7 mouse cellular contexts compared by ENCODE assay signal in genomic region chr15:81729792-81730635, GRCm38 (mm10). TPM values are rescaled to one million over a fixed set of nuclear protein-coding genes. Genes with fewer than 3 reads are reported as not detected.
DNase-seq lines count a peak whose midpoint lies in the region; ATAC-seq and TF ChIP-seq lines count a peak whose summit lies in the region.

No protein-coding gene starts in this region.

- peak overlapping the region; percentile 95 for H3K27ac ChIP-seq in embryonic facial prominence, embryonic 10.5 days (replicated peaks)
- H3K27ac ChIP-seq in intestine, postnatal 0 days (ENCODE audit: low read depth, low read length): peak overlapping the region; percentile 57
- H3K27ac ChIP-seq in midbrain, embryonic 12.5 days (replicated peaks): peak overlapping the region; percentile 77
- H3K27ac ChIP-seq in small intestine, adult 2 months (ENCODE audit: insufficient read depth, low read depth, low read length): peak overlapping the region; percentile 45

- H3K36me3 ChIP-seq in embryonic facial prominence, embryonic 10.5 days (replicated peaks): peaks cover 22% of the 10 kb centered on the region
- 0 out of 2 replicates have a peak, but pooled peaks cover 3% of the 10 kb centered on the region for H3K36me3 ChIP-seq in intestine, postnatal 0 days (ENCODE audit: control insufficient read depth, insufficient read depth)
- peaks cover 16% of the 10 kb centered on the region for H3K36me3 ChIP-seq in midbrain, embryonic 12.5 days
- no peaks in the 10 kb centered on the region for H3K36me3 ChIP-seq in small intestine, adult 2 months (ENCODE audit: control insufficient read depth, insufficient read depth, low read length)

- peak; percentile 97 for DNase-seq in adrenal gland, postnatal 10 days
- peak; percentile 99 for DNase-seq in embryonic facial prominence, embryonic 10.5 days (ENCODE audit: low spot score)
- peak; percentile 89 for DNase-seq in gonadal fat pad, adult 2 months (ENCODE audit: low read depth)
- DNase-seq in left cerebral cortex, postnatal 4 days: peak; percentile 98

- peaks cover 19% of the 10 kb centered on the region for H3K4me1 ChIP-seq in embryonic facial prominence, embryonic 10.5 days
- H3K4me1 ChIP-seq in intestine, postnatal 0 days (replicated peaks; ENCODE audit: control insufficient read depth, insufficient read depth, low read length): no peaks in the 10 kb centered on the region
- peaks cover 24% of the 10 kb centered on the region for H3K4me1 ChIP-seq in midbrain, embryonic 12.5 days
- 0 out of 2 replicates have a peak, but pooled peaks cover 2% of the 10 kb centered on the region for H3K4me1 ChIP-seq in small intestine, adult 2 months (ENCODE audit: control insufficient read depth, insufficient read depth, insufficient read length, low read length)

- ATAC-seq in intestine, postnatal 0 days: peak; percentile 97
- ATAC-seq in midbrain, embryonic 12.5 days (ENCODE audit: low FRiP score, low read depth): peak; percentile 99

- no peaks in the 10 kb centered on the region for H3K9me3 ChIP-seq in embryonic facial prominence, embryonic 10.5 days
- no peaks in the 10 kb centered on the region for H3K9me3 ChIP-seq in intestine, postnatal 0 days (ENCODE audit: control insufficient read depth)
- no peaks in the 10 kb centered on the region for H3K9me3 ChIP-seq in midbrain, embryonic 12.5 days

- WGBS in embryonic facial prominence, embryonic 10.5 days: 6% methylated on average over 41 of the region's 41 CpGs
- WGBS in intestine, postnatal 0 days: 5% methylated on average over 41 of the region's 41 CpGs
- 5% methylated on average over 41 of the region's 41 CpGs for WGBS in midbrain, embryonic 12.5 days
- 5% methylated on average over 41 of the region's 41 CpGs for WGBS in small intestine, adult 2 months

- peak overlapping the region; percentile 100 for H3K4me3 ChIP-seq in embryonic facial prominence, embryonic 10.5 days
- H3K4me3 ChIP-seq in intestine, postnatal 0 days (ENCODE audit: low read depth, low read length): peak overlapping the region; percentile 84
- peak overlapping the region; percentile 99 for H3K4me3 ChIP-seq in midbrain, embryonic 12.5 days
- H3K4me3 ChIP-seq in small intestine, adult 2 months (ENCODE audit: low read depth, low read length): peak overlapping the region; percentile 86

- peak overlapping the region; percentile 96 for H3K4me2 ChIP-seq in intestine, postnatal 0 days (replicated peaks; ENCODE audit: low read depth)
- H3K4me2 ChIP-seq in midbrain, embryonic 12.5 days (replicated peaks): peak overlapping the region; percentile 88

- TF ChIP-seq CTCF in intestine, postnatal 0 days (IDR thresholded peaks at IDR 0.05; ENCODE audit: low read depth): 0 out of 2 replicates have a peak, but pooled peaks have one; percentile 1
- TF ChIP-seq CTCF in small intestine, adult 2 months (IDR thresholded peaks at IDR 0.05; ENCODE audit: extremely low read depth, insufficient read length, insufficient replicate concordance, low read depth, low read length): no peak

- peak overlapping the region; percentile 69 for H3K9ac ChIP-seq in intestine, postnatal 0 days (ENCODE audit: low read depth, low read length)
- peak overlapping the region; percentile 95 for H3K9ac ChIP-seq in midbrain, embryonic 12.5 days (replicated peaks)

- intact Hi-C loops in left cerebral cortex, postnatal 4 days (cut with DNase I): no loop called here

- TF ChIP-seq POLR2A in small intestine, adult 2 months (IDR thresholded peaks at IDR 0.05; ENCODE audit: low read depth, low read length): peak; percentile 64; the same call in 1 of the 2 replicates

- no peaks in the 10 kb centered on the region for H3K27me3 ChIP-seq in embryonic facial prominence, embryonic 10.5 days (replicated peaks; ENCODE audit: low read depth, poor library complexity, severe bottlenecking)
- H3K27me3 ChIP-seq in intestine, postnatal 0 days (replicated peaks; ENCODE audit: control insufficient read depth, insufficient read depth, low read length): no peaks in the 10 kb centered on the region
- no peaks in the 10 kb centered on the region for H3K27me3 ChIP-seq in midbrain, embryonic 12.5 days
- no peaks in the 10 kb centered on the region for H3K27me3 ChIP-seq in small intestine, adult 2 months (ENCODE audit: control insufficient read depth, insufficient read depth, low read length)

RNA-seq across cellular contexts. Expression of gene Zc3h7b, which starts 14.8 kb away (rescaled TPM):
- total RNA-seq in adrenal gland, postnatal 10 days (2021): 10 to 100 TPM; 73.2 to 78.2 TPM
- 50.3 and 52.0 TPM in 2 replicates for polyA plus RNA-seq in embryonic facial prominence, embryonic 10.5 days (2016; fragmentation: Nextera tagmentation; extraction: Ambion mirVana)
- 30.6 and 38.2 TPM in 2 replicates for polyA plus RNA-seq in gonadal fat pad, adult 2 months (2012; rRNA removed)
- 5.6 and 7.3 TPM in 2 replicates for polyA plus RNA-seq in intestine, postnatal 0 days (2015; fragmentation: Nextera tagmentation; extraction: Ambion mirVana)
- total RNA-seq in left cerebral cortex, postnatal 4 days (2021): 100 to 1,000 TPM; 219 to 235 TPM
- 49.6 and 50.4 TPM in 2 replicates for polyA plus RNA-seq in midbrain, embryonic 12.5 days (2016; fragmentation: Nextera tagmentation; extraction: Ambion mirVana)
- polyA plus RNA-seq in small intestine, adult 2 months (2012; rRNA removed): 7.3 and 7.7 TPM in 2 replicates

RNA-seq across cellular contexts. Expression of gene Rangap1, which starts 15.3 kb away (rescaled TPM):
- total RNA-seq in adrenal gland, postnatal 10 days (2021): 10 to 100 TPM; 48.5 to 49.2 TPM
- polyA plus RNA-seq in embryonic facial prominence, embryonic 10.5 days (2016; fragmentation: Nextera tagmentation; extraction: Ambion mirVana): 161 and 173 TPM in 2 replicates
- 30.1 and 30.4 TPM in 2 replicates for polyA plus RNA-seq in gonadal fat pad, adult 2 months (2012; rRNA removed)
- 20.6 and 21.9 TPM in 2 replicates for polyA plus RNA-seq in intestine, postnatal 0 days (2015; fragmentation: Nextera tagmentation; extraction: Ambion mirVana)
- total RNA-seq in left cerebral cortex, postnatal 4 days (2021): 100 to 1,000 TPM; 170 to 180 TPM
- polyA plus RNA-seq in midbrain, embryonic 12.5 days (2016; fragmentation: Nextera tagmentation; extraction: Ambion mirVana): 161 and 165 TPM in 2 replicates
- 13.3 and 17.8 TPM in 2 replicates for polyA plus RNA-seq in small intestine, adult 2 months (2012; rRNA removed)

RNA-seq across cellular contexts. Expression of gene Chadl, which starts 32.9 kb away (rescaled TPM):
- 1 to 10 TPM; 3.6 to 5.1 TPM for total RNA-seq in adrenal gland, postnatal 10 days (2021)
- 1.5 and 1.7 TPM in 2 replicates for polyA plus RNA-seq in embryonic facial prominence, embryonic 10.5 days (2016; fragmentation: Nextera tagmentation; extraction: Ambion mirVana)
- polyA plus RNA-seq in gonadal fat pad, adult 2 months (2012; rRNA removed): 2.1 and 3.4 TPM in 2 replicates
- 1.6 TPM in 2 replicates for polyA plus RNA-seq in intestine, postnatal 0 days (2015; fragmentation: Nextera tagmentation; extraction: Ambion mirVana)
- total RNA-seq in left cerebral cortex, postnatal 4 days (2021): 10 to 100 TPM; 25.3 to 26.6 TPM
- polyA plus RNA-seq in midbrain, embryonic 12.5 days (2016; fragmentation: Nextera tagmentation; extraction: Ambion mirVana): 3.4 and 5.6 TPM in 2 replicates
- polyA plus RNA-seq in small intestine, adult 2 months (2012; rRNA removed): 2.0 and 2.8 TPM in 2 replicates

Comparison
In these comparisons a context has a peak if more than half of its experiments do, and no peak if none do; other contexts are left out.
1. Peak in every context shown above with its lines: DNase-seq, ATAC-seq, H3K4me3 ChIP-seq and H3K27ac ChIP-seq.
2. H3K27ac ChIP-seq: peak in every context shown above with its lines; median percentile 95 in embryonic facial prominence, embryonic 10.5 days; 77 in midbrain, embryonic 12.5 days; 57 in intestine, postnatal 0 days; 45 in small intestine, adult 2 months.